Mouse (Mus musculus) spleen, adult 18-20 months (tissue): Measurements from ENCODE around the gene Cpt1c.

Source experiments
- DNase-seq, 2 experiments: peaks; one replicate each; pipeline ENCODE4 v3.0.0; 2022; ENCODE audit warnings: mixed read lengths in 2 of 2

Cpt1c gene

DNA sequence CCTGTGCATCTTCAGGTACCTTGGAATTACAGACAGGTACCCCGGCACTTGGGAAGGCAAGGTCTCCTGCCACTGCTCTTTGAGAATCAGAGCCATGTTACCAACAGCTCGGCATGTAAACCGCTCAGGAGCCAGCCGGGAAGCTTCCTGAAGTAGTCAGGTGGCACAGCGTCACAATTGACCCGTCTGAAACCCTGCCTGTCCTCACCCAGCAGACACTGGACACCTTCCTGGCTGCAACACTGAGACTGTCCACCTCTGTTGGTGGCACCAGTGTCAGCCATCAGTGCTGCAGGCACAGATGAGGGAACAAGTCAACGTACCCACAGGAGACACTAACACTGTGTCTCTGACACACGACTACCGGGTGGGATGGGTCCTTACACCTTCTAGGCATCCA lies 59.3 kb downstream of the Cpt1c start:
- no peak for DNase-seq

DNA sequence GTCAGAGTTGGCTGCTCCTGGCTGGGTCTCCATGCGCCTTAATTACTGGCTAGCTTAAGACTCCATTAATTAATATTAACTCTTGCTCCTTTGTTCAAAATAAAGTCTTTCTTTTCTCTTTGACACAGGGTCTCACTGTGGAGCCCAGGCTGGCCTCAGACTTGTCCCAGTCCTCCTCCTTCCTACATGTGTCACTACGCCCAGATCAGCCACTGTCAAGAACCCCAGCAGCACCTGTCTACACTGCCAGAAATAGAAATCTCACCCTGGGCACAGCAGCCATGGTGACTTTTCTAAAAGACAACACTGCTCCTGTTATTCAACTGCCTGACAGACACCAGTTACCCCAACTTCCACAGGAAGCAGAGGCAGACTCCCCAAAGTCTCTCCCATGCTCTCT lies 60.3 kb downstream of the Cpt1c start:
- no peak for DNase-seq
